Mouse (Mus musculus): ENCODE data around the gene Nt5c2. TPM values are rescaled to one million over a fixed set of nuclear protein-coding genes. Genes with fewer than 3 reads are reported as not detected.

Gene Nt5c2
- total and polyA plus RNA-seq, 3 experiments, result 16.7 to 63.9 (median 58.2) TPM

- 81% methylated on average over 6 of the region's 6 CpGs for WGBS
- no peak for TF ChIP-seq CTCF (IDR thresholded peaks at IDR 0.05)
- no peak for TF ChIP-seq EP300 (IDR thresholded peaks at IDR 0.05; ENCODE audit: insufficient read depth, low read depth, low read length)
- Histone ChIP-seq H3K4me3 (no peak overlapping the region), H3K27me3 (ENCODE audit: control insufficient read depth, insufficient read depth, low read length) (no peaks in the 10 kb centered on the region), H3K9ac (ENCODE audit: low read depth, low read length) (no peak overlapping the region), H3K79me2 (replicated peaks; ENCODE audit: control insufficient read depth, insufficient read depth, low read length) (no peaks in the 10 kb centered on the region), H3K36me3 (ENCODE audit: control insufficient read depth, insufficient read depth, low read length) (no peaks in the 10 kb centered on the region), H3K4me1 (ENCODE audit: control insufficient read depth, insufficient read depth, low read length) (peaks cover 9% of the 10 kb centered on the region), H3K27ac (no peak overlapping the region)
- DNase-seq, result no peak
- intact Hi-C loops (cut with DNase I), result no loop called here
Observed at GRCm38 (mm10) chr19:46966330-46966729, 48.6 kb downstream of the Nt5c2 start.

GRCm38 (mm10) chr19:46965496-46965895, 49.5 kb downstream of the Nt5c2 start:
- no peak overlapping the region for H3K9ac ChIP-seq (ENCODE audit: low read depth, low read length)
- H3K79me2 ChIP-seq (replicated peaks; ENCODE audit: control insufficient read depth, insufficient read depth, low read length), result no peaks in the 10 kb centered on the region
- H3K36me3 ChIP-seq (ENCODE audit: control insufficient read depth, insufficient read depth, low read length), result peaks cover 4% of the 10 kb centered on the region; the same call in 1 of the 2 replicates
- no peak overlapping the region for H3K27ac ChIP-seq
- H3K4me3 ChIP-seq, result no peak overlapping the region
- intact Hi-C loops (cut with DNase I), result no loop called here
- no peaks in the 10 kb centered on the region for H3K27me3 ChIP-seq (ENCODE audit: control insufficient read depth, insufficient read depth, low read length)
- TF ChIP-seq POLR2A (IDR thresholded peaks at IDR 0.05; ENCODE audit: insufficient read depth, low read depth, low read length) (no peak), EP300 (IDR thresholded peaks at IDR 0.05; ENCODE audit: insufficient read depth, low read depth, low read length) (no peak), CTCF (IDR thresholded peaks at IDR 0.05) (no peak)
- no peak for DNase-seq
- peaks cover 10% of the 10 kb centered on the region for H3K4me1 ChIP-seq (ENCODE audit: control insufficient read depth, insufficient read depth, low read length)

GRCm38 (mm10) chr19:46964353-46964752, 50.6 kb downstream of the Nt5c2 start:
- Histone ChIP-seq H3K36me3 (ENCODE audit: control insufficient read depth, insufficient read depth, low read length) (peaks cover 6% of the 10 kb centered on the region; the same call in 1 of the 2 replicates), H3K4me3 (no peak overlapping the region), H3K79me2 (replicated peaks; ENCODE audit: control insufficient read depth, insufficient read depth, low read length) (peaks cover 2% of the 10 kb centered on the region; the same call in 1 of the 2 replicates), H3K27me3 (ENCODE audit: control insufficient read depth, insufficient read depth, low read length) (no peaks in the 10 kb centered on the region), H3K4me1 (ENCODE audit: control insufficient read depth, insufficient read depth, low read length) (peaks cover 6% of the 10 kb centered on the region), H3K9ac (ENCODE audit: low read depth, low read length) (no peak overlapping the region), H3K27ac (no peak overlapping the region)
- TF ChIP-seq CTCF (IDR thresholded peaks at IDR 0.05), result no peak
- no peak for TF ChIP-seq EP300 (IDR thresholded peaks at IDR 0.05; ENCODE audit: insufficient read depth, low read depth, low read length)
- TF ChIP-seq POLR2A (IDR thresholded peaks at IDR 0.05; ENCODE audit: insufficient read depth, low read depth, low read length), result no peak
- 53% methylated on average over 9 of the region's 9 CpGs for WGBS
- intact Hi-C loops (cut with DNase I), result no loop called here
- no peak for DNase-seq

- no peak for DNase-seq
- Histone ChIP-seq H3K36me3 (ENCODE audit: control insufficient read depth, insufficient read depth, low read length) (peaks cover 6% of the 10 kb centered on the region), H3K27ac (no peak overlapping the region), H3K27me3 (ENCODE audit: control insufficient read depth, insufficient read depth, low read length) (no peaks in the 10 kb centered on the region), H3K4me3 (no peak overlapping the region), H3K79me2 (replicated peaks; ENCODE audit: control insufficient read depth, insufficient read depth, low read length) (peaks cover 2% of the 10 kb centered on the region; the same call in 1 of the 2 replicates), H3K4me1 (ENCODE audit: control insufficient read depth, insufficient read depth, low read length) (peaks cover 5% of the 10 kb centered on the region), H3K9ac (ENCODE audit: low read depth, low read length) (no peak overlapping the region)
- intact Hi-C loops (cut with DNase I), result no loop called here
- TF ChIP-seq POLR2A (IDR thresholded peaks at IDR 0.05; ENCODE audit: insufficient read depth, low read depth, low read length), result no peak
- no peak for TF ChIP-seq CTCF (IDR thresholded peaks at IDR 0.05)
- TF ChIP-seq EP300 (IDR thresholded peaks at IDR 0.05; ENCODE audit: insufficient read depth, low read depth, low read length), result no peak
Observed at GRCm38 (mm10) chr19:46963440-46963839, 51.5 kb downstream of the Nt5c2 start.

- H3K9ac ChIP-seq (ENCODE audit: low read depth, low read length), result no peak overlapping the region
- H3K4me1 ChIP-seq (ENCODE audit: control insufficient read depth, insufficient read depth, low read length), result peaks cover 6% of the 10 kb centered on the region
- H3K4me3 ChIP-seq, result peak overlapping the region; percentile 56
- H3K36me3 ChIP-seq (ENCODE audit: control insufficient read depth, insufficient read depth, low read length), result peaks cover 6% of the 10 kb centered on the region
- peak overlapping the region; percentile 84 for H3K27ac ChIP-seq
- no peaks in the 10 kb centered on the region for H3K27me3 ChIP-seq (ENCODE audit: control insufficient read depth, insufficient read depth, low read length)
- TF ChIP-seq CTCF (IDR thresholded peaks at IDR 0.05) (no peak), EP300 (IDR thresholded peaks at IDR 0.05; ENCODE audit: insufficient read depth, low read depth, low read length) (no peak), POLR2A (IDR thresholded peaks at IDR 0.05; ENCODE audit: insufficient read depth, low read depth, low read length) (no peak)
- intact Hi-C loops (cut with DNase I), result no loop called here
- H3K79me2 ChIP-seq (replicated peaks; ENCODE audit: control insufficient read depth, insufficient read depth, low read length), result peaks cover 2% of the 10 kb centered on the region; the same call in 1 of the 2 replicates
- DNase-seq, result no peak
- 21% methylated on average over 7 of the region's 7 CpGs for WGBS
Observed at GRCm38 (mm10) chr19:46962841-46963240, 52.1 kb downstream of the Nt5c2 start.

- peak overlapping the region; percentile 56 for H3K4me3 ChIP-seq
- H3K27ac ChIP-seq, result peak overlapping the region; percentile 84
- 2% methylated on average over 45 of the region's 54 CpGs for WGBS
- peaks cover 6% of the 10 kb centered on the region for H3K36me3 ChIP-seq (ENCODE audit: control insufficient read depth, insufficient read depth, low read length)
- H3K79me2 ChIP-seq (replicated peaks; ENCODE audit: control insufficient read depth, insufficient read depth, low read length), result peaks cover 2% of the 10 kb centered on the region; the same call in 1 of the 2 replicates
- intact Hi-C loops (cut with DNase I), result no loop called here
- H3K4me1 ChIP-seq (ENCODE audit: control insufficient read depth, insufficient read depth, low read length), result peaks cover 6% of the 10 kb centered on the region
- H3K27me3 ChIP-seq (ENCODE audit: control insufficient read depth, insufficient read depth, low read length), result no peaks in the 10 kb centered on the region
- DNase-seq, result peak; percentile 87 to 88
- TF ChIP-seq EP300 (IDR thresholded peaks at IDR 0.05; ENCODE audit: insufficient read depth, low read depth, low read length), result no peak
- TF ChIP-seq CTCF (IDR thresholded peaks at IDR 0.05), result 0 out of 2 replicates have a peak, but pooled peaks have one; percentile 9
- peak overlapping the region; percentile 73 for H3K9ac ChIP-seq (ENCODE audit: low read depth, low read length)
Observed at GRCm38 (mm10) chr19:46962171-46962772, 52.7 kb downstream of the Nt5c2 start.
